In the genomic region with DNA sequence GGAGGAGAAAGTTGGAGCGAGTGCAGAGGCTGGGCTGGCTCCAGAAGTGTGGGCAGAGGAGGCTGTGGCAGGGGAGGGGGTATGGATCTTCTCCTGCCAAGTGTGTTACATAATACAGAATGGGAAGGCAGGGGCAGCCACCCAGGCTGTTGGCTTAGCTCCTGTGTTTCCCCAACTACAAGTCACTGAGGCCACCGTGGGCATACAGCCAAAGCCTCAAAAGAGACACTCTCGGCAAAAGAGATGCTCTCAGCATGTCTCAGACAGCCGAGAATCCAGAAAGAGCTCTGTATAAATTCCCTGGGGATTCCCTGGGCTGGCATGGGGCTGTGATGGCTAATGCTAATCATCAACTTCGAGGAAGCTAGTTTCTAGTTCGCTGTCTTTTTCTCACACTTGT, we compare ENCODE assay signal across 8 mouse cellular contexts.
DNase-seq lines count a peak whose midpoint lies in the region; ATAC-seq lines count a peak whose summit lies in the region.

No protein-coding gene starts in this region.

- peak; percentile 89 for ATAC-seq in hindbrain, embryonic 14.5 days (ENCODE audit: low FRiP score)
- no peak for ATAC-seq in hindbrain, embryonic 11.5 days (ENCODE audit: low FRiP score)
- ATAC-seq in CD4-positive, CD25-positive, alpha-beta regulatory T cell, adult 4 months = no peak

- H3K27me3 ChIP-seq in hindbrain, embryonic 14.5 days (ENCODE audit: control insufficient read depth, insufficient read depth, low read length) = no peaks in the 10 kb centered on the region
- H3K27me3 ChIP-seq in hindbrain, embryonic 11.5 days (ENCODE audit: control insufficient read depth, insufficient read depth, low read length) = no peaks in the 10 kb centered on the region

- DNase-seq in hindbrain, embryonic 14.5 days (ENCODE audit: low spot score) = peak; percentile 72
- DNase-seq in hindbrain, embryonic 11.5 days (ENCODE audit: low spot score) = no peak
- peak; percentile 18 for DNase-seq in adrenal gland, postnatal 14 days
- DNase-seq in frontal cortex, postnatal 36 days (ENCODE audit: low spot score in 2 of 2) = peak; percentile 49 to 68
- peak; percentile 9 to 47 for DNase-seq in lung, postnatal 4 days
- DNase-seq in urinary bladder, postnatal 4 days (ENCODE audit: low spot score in 2 of 2) = no peak
- DNase-seq in kidney, postnatal 14 days = no peak

- no peaks in the 10 kb centered on the region for H3K9me3 ChIP-seq in hindbrain, embryonic 14.5 days (ENCODE audit: control insufficient read depth, low read length)
- no peaks in the 10 kb centered on the region for H3K9me3 ChIP-seq in hindbrain, embryonic 11.5 days (ENCODE audit: control insufficient read depth, low read length)

- no peak overlapping the region for H3K9ac ChIP-seq in hindbrain, embryonic 14.5 days
- no peak overlapping the region for H3K9ac ChIP-seq in hindbrain, embryonic 11.5 days (ENCODE audit: low read depth, low read length)

- no peaks in the 10 kb centered on the region for H3K4me1 ChIP-seq in hindbrain, embryonic 14.5 days (replicated peaks; ENCODE audit: control insufficient read depth, insufficient read depth, low read length)
- no peaks in the 10 kb centered on the region for H3K4me1 ChIP-seq in hindbrain, embryonic 11.5 days (replicated peaks; ENCODE audit: control insufficient read depth, insufficient read depth, low read length)

- H3K4me3 ChIP-seq in hindbrain, embryonic 14.5 days (replicated peaks; ENCODE audit: low read length) = no peak overlapping the region
- no peak overlapping the region for H3K4me3 ChIP-seq in hindbrain, embryonic 11.5 days (ENCODE audit: low read depth, low read length)

- H3K4me2 ChIP-seq in hindbrain, embryonic 14.5 days (replicated peaks) = no peak overlapping the region
- no peak overlapping the region for H3K4me2 ChIP-seq in hindbrain, embryonic 11.5 days (replicated peaks; ENCODE audit: low read depth, low read length)

- 38% methylated on average over 6 of the region's 6 CpGs for WGBS in hindbrain, embryonic 14.5 days
- 52% methylated on average over 6 of the region's 6 CpGs for WGBS in hindbrain, embryonic 11.5 days

- H3K27ac ChIP-seq in hindbrain, embryonic 14.5 days = no peak overlapping the region
- H3K27ac ChIP-seq in hindbrain, embryonic 11.5 days (ENCODE audit: low read depth, low read length) = no peak overlapping the region

- H3K36me3 ChIP-seq in hindbrain, embryonic 14.5 days (replicated peaks; ENCODE audit: control insufficient read depth, insufficient read depth) = no peaks in the 10 kb centered on the region
- no peaks in the 10 kb centered on the region for H3K36me3 ChIP-seq in hindbrain, embryonic 11.5 days (ENCODE audit: control insufficient read depth, insufficient read depth, low read length)

Comparison
In these comparisons a context has a peak if more than half of its experiments do, and no peak if none do; other contexts are left out.
1. DNase-seq: peak in hindbrain, embryonic 14.5 days (single experiment), adrenal gland, postnatal 14 days (single experiment), frontal cortex, postnatal 36 days (2 of 2) and lung, postnatal 4 days (2 of 2); none in hindbrain, embryonic 11.5 days (single experiment), urinary bladder, postnatal 4 days (0 of 2) and kidney, postnatal 14 days (single experiment).